In genomic region chr9:80688481-80689086, GRCm38 (mm10) we compare ENCODE assay signal across 9 mouse cellular contexts.
A peak's percentile ranks its signal among the peaks of the same experiment; 100 is the strongest.
DNase-seq lines count a peak whose midpoint lies in the region; ATAC-seq and TF ChIP-seq lines count a peak whose summit lies in the region.
"Had no signal": no experiment of that assay in that cellular context is flagged by ENCODE, and none has a peak within 500 bp of the region (broad histone marks: within the 10 kb centered on the region; RNA-seq: fewer than 3 reads in every experiment).

No protein-coding gene starts in this region.

- no peak overlapping the region for H3K27ac ChIP-seq in lung, embryonic 14.5 days (ENCODE audit: low read depth)
- peak overlapping the region; percentile 11 for H3K27ac ChIP-seq in heart, embryonic 12.5 days (ENCODE audit: poor library complexity, severe bottlenecking)
- H3K27ac ChIP-seq: liver, embryonic 13.5 days had no signal

- H3K27me3 ChIP-seq in lung, embryonic 14.5 days (ENCODE audit: insufficient read depth, low read length) = no peaks in the 10 kb centered on the region
- H3K27me3 ChIP-seq in heart, embryonic 12.5 days (replicated peaks) = no peaks in the 10 kb centered on the region
- H3K27me3 ChIP-seq: liver, embryonic 13.5 days had no signal

- no peaks in the 10 kb centered on the region for H3K36me3 ChIP-seq in lung, embryonic 14.5 days (ENCODE audit: insufficient read depth)
- no peaks in the 10 kb centered on the region for H3K36me3 ChIP-seq in heart, embryonic 12.5 days
- H3K36me3 ChIP-seq: liver, embryonic 13.5 days had no signal

- no peaks in the 10 kb centered on the region for H3K9me3 ChIP-seq in lung, embryonic 14.5 days (ENCODE audit: low read depth, low read length)
- H3K9me3 ChIP-seq in heart, embryonic 12.5 days (replicated peaks) = no peaks in the 10 kb centered on the region
- H3K9me3 ChIP-seq: liver, embryonic 13.5 days had no signal

- no peak overlapping the region for H3K9ac ChIP-seq in lung, embryonic 14.5 days
- H3K9ac ChIP-seq in heart, embryonic 12.5 days = no peak overlapping the region
- H3K9ac ChIP-seq: liver, embryonic 13.5 days had no signal

- WGBS in lung, embryonic 14.5 days = 48% methylated on average over 9 of the region's 9 CpGs
- WGBS in heart, embryonic 12.5 days = 46% methylated on average over 9 of the region's 9 CpGs

- TF ChIP-seq CTCF in lung, embryonic 14.5 days (IDR thresholded peaks at IDR 0.05; ENCODE audit: low read depth) = no peak

- H3K4me3 ChIP-seq in lung, embryonic 14.5 days (ENCODE audit: low read depth, low read length) = no peak overlapping the region
- no peak overlapping the region for H3K4me3 ChIP-seq in heart, embryonic 12.5 days
- H3K4me3 ChIP-seq: liver, embryonic 13.5 days had no signal

- ATAC-seq in lung, embryonic 14.5 days (ENCODE audit: insufficient read depth) = peak; percentile 81
- peak; percentile 74; the same call in 1 of the 2 replicates for ATAC-seq in heart, embryonic 12.5 days (ENCODE audit: insufficient number of reproducible peaks, low FRiP score)

- peak; percentile 65 for DNase-seq in lung, embryonic 14.5 days
- no peak for DNase-seq in lung, postnatal 10 days
- DNase-seq in adrenal gland, postnatal 36 days = peak; percentile 60 to 63
- peak; percentile 68 to 86 for DNase-seq in kidney, postnatal 25 days
- no peak for DNase-seq in right cerebral cortex, postnatal 14 days
- no peak for DNase-seq in gastrocnemius, adult 8-10 months (ENCODE audit: low spot score in 2 of 2)
- DNase-seq in gastrocnemius, adult 18-20 months (ENCODE audit: low spot score) = no peak
- DNase-seq: liver, embryonic 13.5 days had no signal

- H3K4me2 ChIP-seq in lung, embryonic 14.5 days = no peak overlapping the region
- H3K4me2 ChIP-seq in heart, embryonic 12.5 days = no peak overlapping the region
- H3K4me2 ChIP-seq: liver, embryonic 13.5 days had no signal

- H3K4me1 ChIP-seq in lung, embryonic 14.5 days (ENCODE audit: insufficient read depth) = no peaks in the 10 kb centered on the region
- peaks cover 7% of the 10 kb centered on the region; the same call in 1 of the 2 replicates for H3K4me1 ChIP-seq in heart, embryonic 12.5 days (replicated peaks)
- H3K4me1 ChIP-seq: liver, embryonic 13.5 days had no signal

Comparison
In these comparisons a context has a peak if more than half of its experiments do, and no peak if none do; other contexts are left out.
1. DNase-seq: peak in lung, embryonic 14.5 days (single experiment), adrenal gland, postnatal 36 days (2 of 2) and kidney, postnatal 25 days (2 of 2); none in lung, postnatal 10 days (single experiment), right cerebral cortex, postnatal 14 days (single experiment), gastrocnemius, adult 8-10 months (0 of 2) and gastrocnemius, adult 18-20 months (single experiment).